Mouse (Mus musculus) adrenal gland (tissue): Measurements from ENCODE around the gene Psat1.

Source experiments
- intact Hi-C: fragments of 180-260 bp; cut with DNase I; formaldehyde crosslinking; loops from one replicate; pipeline ENCODE4 v1.15.1; 2025
- long read RNA-seq, 2 experiments: library from polyadenylated mRNA; unstranded; transcript quantifications; one replicate each; pipeline ENCODE4 v2.0.0; 2020; ENCODE audit warnings: borderline replicate concordance in 1 of 2; ENCODE audit not compliant: insufficient replicate concordance in 1 of 2

Psat1 gene
- long read RNA-seq, experiment 1, transcript Psat1-201 (9 exons, 2,617 nt): major isoform, 62 of 65 reads
- long read RNA-seq, experiment 1, partial matches to known transcripts: 0 of 65 reads
- long read RNA-seq, experiment 1, other reads (novel, unspliced or antisense): 3 of 65 reads
- long read RNA-seq, experiment 2, transcript Psat1-201 (9 exons, 2,617 nt): major isoform, 165 of 175 reads
- long read RNA-seq, experiment 2, partial matches to known transcripts: 3 of 175 reads
- long read RNA-seq, experiment 2, other reads (novel, unspliced or antisense): 5 of 175 reads

DNA sequence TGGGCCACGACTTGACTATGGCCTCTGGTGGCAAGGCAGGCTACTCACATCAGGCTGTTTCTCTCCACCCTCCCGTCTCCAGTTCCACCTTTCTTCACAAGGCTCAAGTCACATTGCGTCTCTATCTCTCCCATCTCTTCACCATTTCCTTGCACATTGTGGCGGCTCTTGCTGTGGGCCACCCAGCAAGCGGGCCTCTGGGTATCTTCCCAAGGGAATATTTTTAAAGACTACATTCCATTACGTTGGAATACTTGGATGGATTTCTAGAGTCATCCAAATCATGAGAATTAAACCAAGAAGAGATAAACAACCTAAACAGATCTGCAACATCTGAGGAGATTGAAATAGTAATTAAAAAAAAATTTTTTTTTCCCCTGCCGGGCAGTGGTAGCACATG, at the start of gene Psat1:
TSS of gene Psat1 (minus strand) at position 101 of the 400 bp plus-strand sequence.
- intact Hi-C loops: no loop called here

DNA sequence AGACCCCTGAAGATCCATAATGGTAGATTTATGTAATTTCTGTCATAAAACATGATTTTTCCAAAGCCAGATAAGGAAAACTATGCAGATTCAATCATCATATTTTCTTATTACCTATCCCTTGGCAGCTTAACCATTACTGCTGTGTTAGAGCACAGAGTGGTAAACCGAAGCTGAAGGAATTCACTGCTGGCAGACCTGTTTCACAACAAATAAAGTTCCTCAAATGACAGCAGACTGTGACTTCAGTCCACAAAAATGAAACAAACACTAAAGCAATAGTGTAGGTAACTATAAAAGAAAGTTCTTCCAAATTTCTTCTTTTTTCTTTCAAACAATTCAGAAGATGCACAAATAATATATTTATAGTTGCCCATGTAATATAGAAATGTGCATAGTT, 43.0 kb upstream of the Psat1 start:
- intact Hi-C loops: no loop called here

DNA sequence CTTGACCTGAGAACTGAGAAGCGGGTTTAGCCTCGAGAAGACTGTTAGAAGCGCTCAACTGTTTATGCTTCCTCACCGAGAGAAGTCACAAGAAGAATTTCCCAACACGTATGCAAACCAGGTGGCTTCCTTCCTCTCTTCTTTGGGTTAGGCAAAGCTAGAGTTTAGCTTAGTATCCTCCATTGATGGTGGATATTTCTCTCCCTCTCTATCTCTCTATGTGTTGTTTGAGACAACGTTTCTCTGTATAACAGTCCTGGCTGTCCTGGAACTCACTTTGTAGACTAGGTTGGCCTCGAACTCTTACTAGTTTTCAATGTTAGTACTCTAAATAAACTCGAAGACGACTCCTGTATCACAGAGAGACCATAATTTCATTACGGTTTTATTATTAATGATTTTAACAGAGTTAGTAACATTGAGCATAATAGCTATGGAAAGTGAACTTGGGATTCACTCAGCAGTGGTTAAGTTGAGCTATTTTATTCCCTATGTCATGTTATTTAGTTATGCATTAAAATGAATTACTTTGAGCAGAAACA, 38.1 kb upstream of the Psat1 start:
- intact Hi-C loops: no loop called here

DNA sequence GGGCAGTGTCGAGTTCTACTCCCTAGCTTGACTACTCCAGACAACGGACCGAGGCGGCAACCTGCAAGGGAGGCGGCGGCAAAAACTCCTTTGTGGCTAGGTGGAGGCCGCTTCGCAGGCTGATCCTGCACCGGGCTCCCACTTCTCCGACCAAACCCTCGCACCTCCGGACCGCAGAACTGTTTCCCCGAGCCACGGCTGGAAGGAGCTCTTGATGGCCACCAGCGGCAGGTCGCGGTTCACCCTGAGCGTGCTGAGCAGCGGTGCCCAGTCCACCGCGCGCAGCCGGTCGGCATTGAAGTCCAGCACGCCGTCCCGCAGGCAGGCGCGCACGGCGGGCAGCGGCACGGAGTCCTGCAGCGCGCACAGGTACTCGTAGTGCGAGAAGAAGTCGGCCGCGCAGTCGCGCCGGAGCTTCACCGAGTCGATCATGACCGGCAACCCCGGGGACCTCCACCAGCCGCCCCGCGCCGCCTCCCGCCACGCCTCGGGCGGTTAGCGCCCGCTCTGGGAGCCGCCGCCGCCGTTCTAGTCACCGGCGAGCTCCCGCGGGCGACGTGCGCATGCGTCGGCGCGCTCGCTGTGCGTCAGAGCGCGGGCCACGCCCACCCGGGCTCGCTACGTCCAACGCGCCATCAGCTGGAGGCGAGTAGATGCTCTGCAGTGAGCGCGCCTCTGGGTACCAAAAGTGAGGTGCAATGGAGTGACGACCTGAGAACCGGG, 37.5 kb upstream of the Psat1 start, which contains the start of gene Cep78:
TSS of gene Cep78 (minus strand) at position 541 of the 723 bp plus-strand sequence.
- intact Hi-C loops: no loop called here

DNA sequence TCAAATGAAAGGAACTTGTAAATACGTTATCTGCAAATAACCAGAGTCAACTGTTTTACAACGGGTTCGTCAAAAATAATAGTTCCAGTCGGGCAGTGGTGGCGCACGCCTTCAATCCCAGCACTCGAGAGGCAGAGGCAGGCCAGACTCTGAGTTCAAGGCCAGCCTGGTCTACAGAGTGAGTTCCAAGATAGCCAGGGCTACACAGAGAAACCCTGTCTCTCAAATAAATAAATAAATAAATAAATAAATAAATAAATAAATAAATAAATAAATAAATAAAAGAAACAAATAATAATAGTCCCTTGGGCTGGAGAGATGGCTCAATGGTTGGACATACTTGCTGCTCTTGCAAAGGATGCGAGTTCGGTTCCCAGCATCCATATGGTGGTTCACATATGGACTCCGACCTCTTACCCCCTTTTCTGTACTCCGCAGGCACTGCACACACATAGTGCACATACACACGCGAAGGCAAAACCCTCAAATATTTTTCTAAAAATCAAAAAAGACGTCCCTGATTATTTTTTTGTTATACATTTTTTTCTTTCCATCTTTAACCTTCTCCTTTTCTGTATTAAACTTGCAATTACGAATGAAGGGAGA, 36.7 kb upstream of the Psat1 start:
- intact Hi-C loops: no loop called here

DNA sequence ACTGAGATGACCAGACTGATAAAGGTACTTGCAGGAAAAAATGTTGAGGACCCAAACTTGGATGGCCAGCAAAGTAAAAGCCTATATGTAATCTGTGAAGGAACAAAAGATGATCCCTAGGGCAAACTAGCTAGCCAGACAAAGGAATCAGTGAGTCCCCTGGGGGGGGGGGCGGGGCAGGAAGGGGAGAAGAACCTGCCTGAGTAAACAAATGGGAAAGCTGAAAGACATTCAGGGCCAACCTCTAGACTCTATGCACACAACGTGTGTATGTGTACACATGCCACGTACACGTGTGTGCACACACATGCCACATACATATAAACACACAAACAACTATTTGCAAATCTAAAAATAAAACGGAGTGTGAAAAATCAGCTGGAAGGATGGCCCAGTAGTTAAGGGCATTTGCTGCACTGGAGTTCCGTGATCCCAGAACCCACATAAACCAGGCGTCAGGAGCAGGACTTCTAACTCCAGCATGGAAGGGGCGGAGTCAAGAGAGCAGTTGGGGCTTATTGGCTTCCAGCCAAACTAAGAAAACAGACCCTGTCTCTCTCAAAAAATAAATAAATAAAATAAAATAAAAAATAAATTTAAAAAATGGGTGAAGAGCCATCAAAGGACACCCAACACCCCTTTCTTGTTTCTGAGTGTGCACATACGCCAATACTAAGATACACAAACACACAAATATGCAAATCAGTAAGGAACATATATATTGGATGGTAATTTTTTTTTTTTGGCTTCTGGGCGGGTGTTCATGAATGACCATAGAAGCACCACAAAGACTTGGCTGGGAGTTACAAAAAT, 36.0 kb upstream of the Psat1 start:
- intact Hi-C loops: no loop called here

DNA sequence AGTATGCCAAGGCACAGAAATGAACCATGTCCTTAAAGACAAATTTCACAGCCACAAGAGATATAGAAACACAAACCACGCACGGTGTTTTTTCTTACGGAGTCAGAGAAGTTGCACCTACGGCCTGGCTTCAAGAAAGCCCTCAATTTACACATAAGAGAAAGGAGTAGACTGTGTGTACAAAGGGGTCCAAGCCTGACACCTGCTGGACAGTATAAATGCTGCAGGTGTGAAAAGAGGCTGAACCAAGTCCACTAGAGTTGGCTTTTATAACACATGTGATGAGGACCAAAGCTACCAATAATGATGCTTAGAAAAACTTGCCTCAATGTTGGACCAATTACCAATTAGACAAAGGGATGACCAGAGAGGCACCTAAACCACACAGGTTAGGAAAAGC, 34.7 kb upstream of the Psat1 start:
- intact Hi-C loops: no loop called here

DNA sequence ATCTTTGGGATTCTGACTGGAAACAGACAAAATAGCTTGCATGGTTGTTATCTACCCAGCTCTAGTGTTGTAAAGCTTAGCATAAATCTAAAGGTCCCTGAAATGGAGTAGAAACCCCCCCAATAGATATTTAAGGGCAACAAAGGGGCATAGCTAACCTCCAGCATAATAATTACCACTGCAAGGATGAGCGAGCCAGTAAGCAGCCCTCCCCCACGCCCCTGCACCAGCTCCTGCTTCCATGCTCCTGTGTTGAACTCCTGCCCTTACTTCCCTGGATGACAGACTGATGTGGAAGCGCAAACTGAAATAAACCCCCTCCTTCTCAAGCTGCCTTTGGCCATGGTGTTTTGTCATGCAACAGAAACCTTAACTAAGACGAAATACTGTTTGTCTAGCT, 26.2 kb upstream of the Psat1 start:
- intact Hi-C loops: no loop called here

DNA sequence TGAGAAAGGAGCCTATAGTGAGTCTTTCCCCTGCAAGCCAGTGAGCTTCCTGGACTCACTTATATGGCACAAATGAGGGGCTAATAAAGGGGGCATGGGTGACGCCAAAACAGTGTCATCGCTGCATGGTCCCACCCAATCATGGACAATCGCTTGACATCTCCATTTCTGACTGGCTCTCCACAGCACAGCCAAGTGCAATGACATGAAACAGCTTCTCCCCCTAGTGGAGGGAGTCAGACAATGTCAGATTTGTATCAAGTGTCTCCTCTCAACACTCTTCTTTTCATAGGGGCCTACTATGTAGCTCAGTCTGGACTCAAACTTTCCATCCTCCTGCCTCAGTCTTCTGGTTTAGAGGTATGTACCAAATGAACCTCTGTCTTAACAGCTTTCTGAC, 17.9 kb upstream of the Psat1 start:
- intact Hi-C loops: loop anchor here (2.0 kb wide), 1 partner anchor 102 kb away; no protein-coding TSS in a partner anchor

DNA sequence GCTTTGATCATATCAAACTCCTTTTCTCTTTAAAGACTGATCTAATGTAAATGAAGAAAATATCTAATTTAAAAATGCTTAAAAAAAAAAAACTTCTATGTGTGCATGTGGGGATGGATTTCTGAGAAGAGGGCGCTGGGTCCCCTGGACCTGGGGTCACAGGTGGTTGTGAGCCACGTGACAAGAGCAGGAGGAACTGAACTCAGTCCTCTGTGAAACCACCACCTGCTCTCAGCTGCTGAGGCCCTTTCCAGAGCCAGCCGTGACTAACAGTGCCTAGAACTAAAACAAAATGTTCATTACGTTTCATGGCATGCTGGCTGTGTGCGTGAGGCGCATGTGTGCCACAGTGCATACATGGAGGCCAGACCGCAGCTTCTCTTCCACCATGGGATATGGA, 17.4 kb upstream of the Psat1 start:
- intact Hi-C loops: loop anchor here (2.0 kb wide), 1 partner anchor 102 kb away; no protein-coding TSS in a partner anchor

DNA sequence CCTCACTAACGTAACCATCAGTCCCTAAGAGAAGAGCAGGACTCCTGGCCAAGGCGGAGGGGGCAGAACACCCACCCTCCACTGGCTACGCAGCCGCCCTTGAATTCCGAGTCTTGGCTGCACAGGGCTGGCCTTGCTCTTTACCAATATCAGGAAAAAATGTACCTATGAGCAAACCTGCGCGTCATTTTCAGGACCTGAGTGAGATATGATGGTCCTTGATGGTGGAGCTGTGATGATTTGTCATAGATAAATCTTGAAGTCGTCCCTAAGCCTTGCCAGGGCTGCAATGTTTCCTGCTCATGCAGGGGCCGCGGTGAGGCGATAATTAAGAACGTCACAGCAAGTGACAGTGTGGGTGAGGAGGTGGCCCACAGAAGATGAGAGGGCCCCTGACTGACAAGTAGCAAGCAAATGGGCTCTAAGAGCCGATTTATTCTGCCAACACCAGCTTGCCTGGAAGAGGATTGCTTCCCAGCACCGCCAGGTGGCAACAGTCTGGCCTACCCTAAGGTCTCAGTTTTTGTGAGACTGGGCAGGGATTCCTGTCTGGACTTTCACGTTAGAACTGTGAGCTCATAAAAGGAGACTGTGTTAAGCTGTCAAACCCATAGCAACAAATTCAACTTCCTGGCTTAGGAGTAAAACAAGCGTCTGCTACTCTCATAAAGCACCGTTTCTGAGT, 16.0 kb upstream of the Psat1 start:
- intact Hi-C loops: no loop called here

DNA sequence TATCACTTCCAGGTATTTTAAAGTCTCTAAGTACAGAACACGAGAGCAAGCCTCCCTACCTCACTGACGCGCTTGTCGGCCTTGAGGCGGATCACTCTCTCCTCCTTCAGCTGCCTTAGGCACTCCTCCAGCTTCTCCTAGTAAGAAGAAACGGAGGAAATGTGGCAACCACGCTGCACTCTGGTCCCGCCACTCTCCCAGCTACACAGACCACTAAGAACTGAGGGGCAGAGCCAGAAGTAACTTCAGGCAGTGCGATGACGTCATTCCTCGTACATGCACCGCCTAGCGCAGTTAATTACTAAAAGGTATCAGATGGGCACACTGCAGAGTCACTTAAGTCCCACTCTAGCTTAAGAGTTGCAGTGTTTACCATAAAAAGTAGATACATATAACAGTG, 15.2 kb upstream of the Psat1 start:
- intact Hi-C loops: no loop called here

DNA sequence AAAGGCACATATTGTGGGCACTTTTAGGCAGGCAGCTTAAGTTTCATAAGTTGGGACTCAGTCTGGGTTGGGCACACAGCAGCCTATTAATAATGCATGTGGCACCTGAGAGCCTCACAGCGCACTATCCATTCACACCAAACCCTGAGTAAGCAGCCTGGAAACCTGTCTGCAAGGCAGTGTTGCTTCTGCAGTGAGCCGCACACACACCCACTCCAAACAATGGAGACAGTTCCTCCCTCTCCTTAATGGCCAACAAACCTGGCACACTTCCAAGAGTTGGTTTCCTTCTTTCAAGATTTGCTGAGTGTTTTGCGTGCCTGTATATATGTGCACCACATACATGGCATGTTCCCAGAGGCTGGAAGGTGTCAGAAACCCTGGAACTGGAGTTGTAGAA, 3.1 kb upstream of the Psat1 start:
- intact Hi-C loops: no loop called here

DNA sequence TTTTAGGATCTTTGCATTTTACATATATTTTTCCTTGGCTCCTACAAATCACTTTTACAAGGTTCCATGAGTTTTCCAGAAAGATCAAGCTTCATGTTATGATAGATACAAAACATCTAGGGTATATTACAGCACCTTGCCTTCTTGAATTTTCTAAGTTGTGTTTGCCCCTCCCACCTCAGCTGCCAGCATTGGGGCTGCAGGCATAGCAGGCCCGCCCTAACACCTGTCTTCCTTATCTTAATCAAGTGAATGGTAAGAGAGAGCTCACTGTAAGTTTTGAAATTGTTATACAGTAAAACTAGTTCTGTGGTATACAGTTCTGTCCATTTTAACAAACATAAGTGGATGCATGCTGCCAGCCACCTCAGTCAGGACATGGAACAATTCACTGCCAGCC, 1.7 kb upstream of the Psat1 start:
- intact Hi-C loops: no loop called here

DNA sequence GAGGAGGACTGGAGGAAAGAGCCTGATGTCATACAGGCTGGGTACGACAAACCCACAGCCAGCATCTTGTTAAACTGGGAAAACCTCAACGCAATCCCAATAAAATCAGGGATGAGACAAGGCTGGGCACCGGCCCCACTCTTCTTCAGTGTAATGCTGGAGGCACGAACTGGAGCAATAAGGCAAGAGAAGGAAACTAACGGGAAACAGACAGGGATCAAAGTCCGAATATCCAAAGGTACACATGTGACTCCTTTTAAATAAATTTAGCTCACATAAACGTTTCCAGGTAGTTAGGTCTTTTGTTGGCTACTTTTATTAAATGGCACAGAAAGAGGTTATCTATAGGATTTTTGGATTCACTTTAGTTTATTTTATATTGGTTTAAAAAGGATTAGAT, 1.3 kb upstream of the Psat1 start:
- intact Hi-C loops: no loop called here

DNA sequence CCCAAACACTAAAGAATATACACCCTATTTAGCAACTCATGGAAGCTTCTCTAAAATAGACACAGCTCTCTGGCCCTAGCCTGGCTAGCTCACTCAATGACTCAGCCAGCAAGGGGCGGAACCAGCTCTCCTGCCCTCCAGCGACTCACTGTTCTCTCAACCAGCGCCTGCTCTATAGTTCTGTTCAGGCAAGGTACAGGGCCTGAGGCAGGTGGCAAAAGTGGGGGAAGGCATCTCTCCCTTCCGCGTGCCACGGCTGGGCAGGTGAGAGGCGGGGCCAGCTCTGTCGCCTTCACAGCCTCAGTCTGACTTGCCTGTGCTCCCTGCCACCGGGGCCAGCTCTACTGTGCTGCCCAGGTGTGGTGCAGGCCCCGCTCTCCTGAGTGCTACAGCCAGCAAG, 474 bp downstream of the Psat1 start:
- intact Hi-C loops: no loop called here

DNA sequence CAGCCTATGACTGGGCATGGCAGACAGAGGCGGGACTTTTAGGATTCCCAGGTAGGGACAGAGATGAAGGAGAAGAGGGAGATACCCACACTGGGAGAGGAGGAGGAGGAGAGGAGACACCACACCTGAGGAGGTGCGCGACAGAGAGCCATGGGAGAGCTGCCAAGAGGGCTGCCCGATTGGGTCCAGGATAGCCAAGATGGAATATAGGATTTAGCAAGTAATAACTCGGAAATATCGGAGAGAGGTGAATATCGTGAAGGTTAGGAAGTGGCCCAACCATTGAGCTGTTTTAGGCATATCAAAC, 4.1 kb downstream of the Psat1 start:
- intact Hi-C loops: no loop called here

DNA sequence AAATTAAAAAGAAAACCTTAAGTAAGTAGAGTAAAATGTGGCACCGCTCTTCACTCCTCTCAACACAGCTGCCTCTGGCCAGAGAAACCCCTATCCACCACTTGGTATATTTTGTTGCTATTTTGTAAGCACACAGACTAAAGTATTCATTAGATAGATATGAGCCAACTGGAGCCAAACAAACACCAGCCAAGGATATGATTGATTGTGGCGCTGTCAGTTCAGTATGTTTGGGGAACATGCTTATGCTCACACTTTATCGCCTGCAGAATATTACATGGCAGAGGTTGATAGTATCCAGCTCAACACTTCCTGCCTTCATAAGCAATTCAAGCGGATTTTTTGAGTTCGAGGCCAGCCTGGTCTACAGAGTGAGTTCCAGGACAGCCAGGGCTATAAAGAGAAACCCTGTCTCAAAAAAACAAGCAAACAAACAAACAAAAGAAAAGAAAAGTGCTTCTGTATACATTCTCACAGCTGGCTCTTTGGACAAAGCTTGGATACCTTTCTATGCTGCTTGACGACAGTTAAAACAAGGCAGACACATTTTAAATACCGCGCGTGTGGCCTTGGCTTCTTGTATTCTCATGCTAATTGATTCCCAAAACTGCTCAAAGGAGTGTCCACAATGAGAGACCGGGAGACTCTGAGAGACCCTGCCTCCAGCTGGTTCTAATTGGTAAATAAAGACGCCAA, 4.6 kb downstream of the Psat1 start:
- intact Hi-C loops: no loop called here

DNA sequence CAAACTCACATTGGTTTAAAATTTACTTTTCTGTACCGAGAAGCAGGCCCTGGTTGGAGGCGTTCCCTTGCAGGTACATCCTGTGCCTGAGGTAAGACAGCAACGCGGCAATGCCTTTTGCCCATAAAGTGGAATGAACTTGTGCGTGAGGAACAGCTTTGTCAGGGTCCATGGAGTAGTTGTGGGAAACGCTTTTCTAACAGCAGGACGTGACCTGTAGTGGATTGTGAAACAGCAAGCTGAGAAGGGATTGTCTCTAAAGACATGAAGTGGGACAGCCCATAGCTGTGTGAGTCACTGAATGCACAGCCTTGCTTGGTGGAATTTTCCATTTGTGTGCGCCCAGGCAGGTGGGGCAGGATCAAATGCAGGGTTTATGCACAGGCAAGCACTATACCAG, 5.7 kb downstream of the Psat1 start:
- intact Hi-C loops: no loop called here

DNA sequence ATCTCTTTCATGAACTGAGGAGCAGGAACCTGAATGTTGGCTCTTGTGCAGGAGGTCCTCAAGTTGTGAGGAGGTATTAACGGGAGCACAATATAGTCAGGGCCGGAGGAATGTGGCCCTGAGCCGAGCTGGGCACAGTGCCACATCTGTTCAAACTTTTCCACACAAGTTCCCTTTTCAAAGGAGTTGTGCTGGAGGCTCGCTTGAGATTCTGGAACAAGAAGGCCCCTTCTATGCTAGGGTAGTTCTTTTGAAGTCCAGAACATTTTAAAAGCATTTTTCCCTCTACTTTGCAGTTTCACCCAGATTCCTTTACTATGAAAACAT, 21.5 kb downstream of the Psat1 start:
- intact Hi-C loops: no loop called here
